Comparison of ENCODE assay signal across 8 mouse cellular contexts in the genomic region with DNA sequence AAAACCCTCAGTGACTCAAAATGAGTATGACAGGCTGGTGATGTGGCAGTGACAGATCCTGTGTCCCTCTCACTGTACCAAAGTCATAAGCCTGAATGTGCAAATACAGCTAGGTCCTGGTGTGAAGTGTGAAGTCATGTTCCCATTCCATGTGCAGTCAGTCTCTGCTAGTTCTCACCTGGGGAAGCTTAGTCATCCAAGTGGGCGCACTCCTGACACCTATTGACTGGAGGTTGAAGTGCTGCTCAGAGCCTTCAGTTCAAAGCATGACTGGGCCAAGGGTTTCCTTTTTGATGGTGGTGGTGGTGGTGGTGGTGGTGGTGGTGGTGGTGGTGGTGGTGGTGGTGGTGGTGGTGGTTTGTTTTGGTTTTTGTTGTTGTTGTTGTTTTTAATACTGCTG. TPM values are rescaled to one million over a fixed set of nuclear protein-coding genes. Genes with fewer than 3 reads are reported as not detected.
A peak's percentile ranks its signal among the peaks of the same experiment; 100 is the strongest.
DNase-seq lines count a peak whose midpoint lies in the region; ATAC-seq lines count a peak whose summit lies in the region.

No protein-coding gene starts in this region.

- H3K4me3 ChIP-seq in embryonic facial prominence, embryonic 11.5 days (ENCODE audit: low read depth, low read length), result no peak overlapping the region
- no peak overlapping the region for H3K4me3 ChIP-seq in embryonic facial prominence, embryonic 10.5 days

- H3K4me2 ChIP-seq in embryonic facial prominence, embryonic 11.5 days (ENCODE audit: low read depth, low read length), result no peak overlapping the region

- no peak overlapping the region for H3K27ac ChIP-seq in embryonic facial prominence, embryonic 11.5 days (replicated peaks; ENCODE audit: low read depth, low read length)
- no peak overlapping the region for H3K27ac ChIP-seq in embryonic facial prominence, embryonic 10.5 days (replicated peaks)

- ATAC-seq in embryonic facial prominence, embryonic 11.5 days (replicated peaks; ENCODE audit: insufficient number of reproducible peaks, low FRiP score, low TSS enrichment, low read depth), result no peak
- peak; percentile 72 for ATAC-seq in megakaryocyte-erythroid progenitor cell, adult 5-6 weeks (replicated peaks; ENCODE audit: low FRiP score, low TSS enrichment, poor library complexity, severe bottlenecking)

- H3K36me3 ChIP-seq in embryonic facial prominence, embryonic 11.5 days (replicated peaks; ENCODE audit: control insufficient read depth, insufficient read depth, low read depth, low read length), result no peaks in the 10 kb centered on the region; the same call in 1 of the 2 replicates
- H3K36me3 ChIP-seq in embryonic facial prominence, embryonic 10.5 days (replicated peaks), result peaks cover 90% of the 10 kb centered on the region

- WGBS in embryonic facial prominence, embryonic 11.5 days, result 95% methylated on average over 1 of the region's 1 CpGs
- 94% methylated on average over 1 of the region's 1 CpGs for WGBS in embryonic facial prominence, embryonic 10.5 days

- DNase-seq in embryonic facial prominence, embryonic 11.5 days (ENCODE audit: low spot score), result peak; percentile 7
- DNase-seq in embryonic facial prominence, embryonic 10.5 days (ENCODE audit: low spot score), result no peak
- DNase-seq in thymus, postnatal 0 days (ENCODE audit: low spot score), result peak; percentile 38
- DNase-seq in thymus, postnatal 10 days (ENCODE audit: low spot score in 2 of 2), result no peak
- peak; percentile 23 to 53 for DNase-seq in kidney, adult 8-10 months
- DNase-seq in cerebellum, postnatal 4 days (ENCODE audit: low spot score in 2 of 2), result no peak
- no peak for DNase-seq in left cerebral cortex, postnatal 4 days

- intact Hi-C loops in left cerebral cortex, postnatal 4 days (cut with DNase I), result no loop called here

- H3K4me1 ChIP-seq in embryonic facial prominence, embryonic 11.5 days (ENCODE audit: control insufficient read depth, insufficient read depth, low read length), result no peaks in the 10 kb centered on the region
- H3K4me1 ChIP-seq in embryonic facial prominence, embryonic 10.5 days, result no peaks in the 10 kb centered on the region

- no peak overlapping the region for H3K9ac ChIP-seq in embryonic facial prominence, embryonic 11.5 days (replicated peaks; ENCODE audit: low read length)

- H3K9me3 ChIP-seq in embryonic facial prominence, embryonic 11.5 days (replicated peaks; ENCODE audit: control insufficient read depth, low read length), result no peaks in the 10 kb centered on the region
- H3K9me3 ChIP-seq in embryonic facial prominence, embryonic 10.5 days, result no peaks in the 10 kb centered on the region

- no peaks in the 10 kb centered on the region for H3K27me3 ChIP-seq in embryonic facial prominence, embryonic 11.5 days (ENCODE audit: control insufficient read depth, insufficient read depth, low read length)
- no peaks in the 10 kb centered on the region for H3K27me3 ChIP-seq in embryonic facial prominence, embryonic 10.5 days (replicated peaks; ENCODE audit: low read depth, poor library complexity, severe bottlenecking)

RNA-seq across cellular contexts. Expression of a gene that starts 41.8 kb away (rescaled TPM):
- 78.0 and 81.0 TPM in 2 replicates for polyA plus RNA-seq in embryonic facial prominence, embryonic 11.5 days (2014; fragmentation: Nextera tagmentation; extraction: Ambion mirVana)
- 83.1 and 84.3 TPM in 2 replicates for polyA plus RNA-seq in embryonic facial prominence, embryonic 10.5 days (2016; fragmentation: Nextera tagmentation; extraction: Ambion mirVana)
- polyA plus RNA-seq in thymus, postnatal 0 days (2015; fragmentation: Nextera tagmentation; extraction: Ambion mirVana), result 143 and 152 TPM in 2 replicates
- total RNA-seq in megakaryocyte-erythroid progenitor cell, adult 5-6 weeks (2014; fragmentation: Nextera tagmentation), result 147 and 161 TPM in 2 replicates
- total RNA-seq in megakaryocyte-erythroid progenitor cell, adult 5-6 weeks (2017), result 129 and 139 TPM in 2 replicates
- total RNA-seq in left cerebral cortex, postnatal 4 days (2021), result 100 to 1,000 TPM; 116 to 117 TPM

RNA-seq across cellular contexts. Expression of a gene that starts 46.2 kb away (rescaled TPM):
- 2.1 and 2.2 TPM in 2 replicates for polyA plus RNA-seq in embryonic facial prominence, embryonic 11.5 days (2014; fragmentation: Nextera tagmentation; extraction: Ambion mirVana)
- 4.0 and 5.0 TPM in 2 replicates for polyA plus RNA-seq in embryonic facial prominence, embryonic 10.5 days (2016; fragmentation: Nextera tagmentation; extraction: Ambion mirVana)
- 17.4 and 19.2 TPM in 2 replicates for polyA plus RNA-seq in thymus, postnatal 0 days (2015; fragmentation: Nextera tagmentation; extraction: Ambion mirVana)
- total RNA-seq in megakaryocyte-erythroid progenitor cell, adult 5-6 weeks (2014; fragmentation: Nextera tagmentation), result 6.4 and 7.4 TPM in 2 replicates
- 8.1 and 13.8 TPM in 2 replicates for total RNA-seq in megakaryocyte-erythroid progenitor cell, adult 5-6 weeks (2017)
- total RNA-seq in left cerebral cortex, postnatal 4 days (2021), result 10 to 100 TPM; 17.9 to 18.5 TPM

RNA-seq across cellular contexts. Expression of a gene that starts 52.1 kb away (rescaled TPM):
- polyA plus RNA-seq in embryonic facial prominence, embryonic 11.5 days (2014; fragmentation: Nextera tagmentation; extraction: Ambion mirVana), result 62.1 and 64.4 TPM in 2 replicates
- polyA plus RNA-seq in embryonic facial prominence, embryonic 10.5 days (2016; fragmentation: Nextera tagmentation; extraction: Ambion mirVana), result 62.9 and 66.3 TPM in 2 replicates
- polyA plus RNA-seq in thymus, postnatal 0 days (2015; fragmentation: Nextera tagmentation; extraction: Ambion mirVana), result 39.3 and 48.6 TPM in 2 replicates
- 22.9 and 30.6 TPM in 2 replicates for total RNA-seq in megakaryocyte-erythroid progenitor cell, adult 5-6 weeks (2014; fragmentation: Nextera tagmentation)
- total RNA-seq in megakaryocyte-erythroid progenitor cell, adult 5-6 weeks (2017), result 44.1 and 47.5 TPM in 2 replicates
- total RNA-seq in left cerebral cortex, postnatal 4 days (2021), result 10 to 100 TPM; 38.8 to 39.4 TPM

RNA-seq across cellular contexts. Expression of a gene that starts 52.3 kb away (rescaled TPM):
- 15.1 and 17.5 TPM in 2 replicates for polyA plus RNA-seq in embryonic facial prominence, embryonic 11.5 days (2014; fragmentation: Nextera tagmentation; extraction: Ambion mirVana)
- polyA plus RNA-seq in embryonic facial prominence, embryonic 10.5 days (2016; fragmentation: Nextera tagmentation; extraction: Ambion mirVana), result 27.9 and 28.6 TPM in 2 replicates
- 16.4 and 18.7 TPM in 2 replicates for polyA plus RNA-seq in thymus, postnatal 0 days (2015; fragmentation: Nextera tagmentation; extraction: Ambion mirVana)
- total RNA-seq in megakaryocyte-erythroid progenitor cell, adult 5-6 weeks (2014; fragmentation: Nextera tagmentation), result 32.9 and 33.2 TPM in 2 replicates
- 17.6 and 20.4 TPM in 2 replicates for total RNA-seq in megakaryocyte-erythroid progenitor cell, adult 5-6 weeks (2017)
- total RNA-seq in left cerebral cortex, postnatal 4 days (2021), result 10 to 100 TPM; 47.3 to 48.5 TPM

RNA-seq across cellular contexts. Expression of a gene that starts 56.9 kb away (rescaled TPM):
- 53.7 and 62.5 TPM in 2 replicates for polyA plus RNA-seq in embryonic facial prominence, embryonic 11.5 days (2014; fragmentation: Nextera tagmentation; extraction: Ambion mirVana)
- 63.6 and 78.0 TPM in 2 replicates for polyA plus RNA-seq in embryonic facial prominence, embryonic 10.5 days (2016; fragmentation: Nextera tagmentation; extraction: Ambion mirVana)
- 17.7 and 18.4 TPM in 2 replicates for polyA plus RNA-seq in thymus, postnatal 0 days (2015; fragmentation: Nextera tagmentation; extraction: Ambion mirVana)
- 1.4 and 3.2 TPM in 2 replicates for total RNA-seq in megakaryocyte-erythroid progenitor cell, adult 5-6 weeks (2014; fragmentation: Nextera tagmentation)
- total RNA-seq in megakaryocyte-erythroid progenitor cell, adult 5-6 weeks (2017), result 1.7 TPM in 1 of 2 replicates, not detected in the other
- total RNA-seq in left cerebral cortex, postnatal 4 days (2021), result 10 to 100 TPM; 32.2 to 33.1 TPM

Comparison
In these comparisons a context has a peak if more than half of its experiments do, and no peak if none do; other contexts are left out.
1. DNase-seq: peak in embryonic facial prominence, embryonic 11.5 days (single experiment), thymus, postnatal 0 days (single experiment) and kidney, adult 8-10 months (2 of 2); none in embryonic facial prominence, embryonic 10.5 days (single experiment), thymus, postnatal 10 days (0 of 2), cerebellum, postnatal 4 days (0 of 2) and left cerebral cortex, postnatal 4 days (single experiment).